Mouse (Mus musculus): ENCODE data around the gene H2-T23. TPM values are rescaled to one million over a fixed set of nuclear protein-coding genes. Genes with fewer than 3 reads are reported as not detected.
"Not testable (repeated sequence)": the region's sequence is repeated elsewhere in the genome, so short reads cannot be mapped to it uniquely, and the experiment has no call there.

The H2-T23 gene
- polyA plus RNA-seq, 1 experiment, result 17.3 TPM

DNA sequence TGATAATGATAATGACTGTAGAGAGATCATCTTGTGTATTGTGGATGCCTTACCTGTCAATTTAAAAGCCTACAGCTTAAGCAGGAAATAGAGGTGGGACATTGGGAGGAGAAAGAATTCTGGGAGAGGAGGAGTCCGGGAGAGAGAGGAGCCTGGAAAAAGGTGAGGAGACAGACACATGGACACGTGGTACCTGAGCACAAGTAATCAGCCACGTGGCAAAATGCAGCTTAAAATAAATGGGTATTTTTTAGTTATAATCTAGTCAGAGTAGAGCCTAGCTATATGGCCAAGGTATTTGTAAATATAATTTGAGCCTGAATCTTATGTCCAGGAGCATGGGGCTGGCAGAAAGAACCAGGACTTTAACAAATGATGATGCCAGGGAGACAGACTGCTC, 13.1 kb downstream of the H2-T23 start:
- no peak overlapping the region for H3K27ac ChIP-seq (ENCODE audit: insufficient read depth, low read length)
- TF ChIP-seq CTCF (IDR thresholded peaks at IDR 0.05; ENCODE audit: borderline replicate concordance, insufficient read depth, low read depth, low read length) (no peak), POLR2A (IDR thresholded peaks at IDR 0.05; ENCODE audit: borderline replicate concordance, insufficient read depth, low read length) (no peak)
- no peaks in the 10 kb centered on the region for H3K27me3 ChIP-seq (ENCODE audit: control insufficient read depth, insufficient read depth, low read length)
- no peak for DNase-seq
- 66% methylated on average over 3 of the region's 3 CpGs for WGBS
- no peaks in the 10 kb centered on the region for H3K4me1 ChIP-seq (ENCODE audit: control insufficient read depth, insufficient read depth, low read length)
- H3K4me3 ChIP-seq (replicated peaks; ENCODE audit: insufficient read depth, low read depth, low read length), result no peak overlapping the region

DNA sequence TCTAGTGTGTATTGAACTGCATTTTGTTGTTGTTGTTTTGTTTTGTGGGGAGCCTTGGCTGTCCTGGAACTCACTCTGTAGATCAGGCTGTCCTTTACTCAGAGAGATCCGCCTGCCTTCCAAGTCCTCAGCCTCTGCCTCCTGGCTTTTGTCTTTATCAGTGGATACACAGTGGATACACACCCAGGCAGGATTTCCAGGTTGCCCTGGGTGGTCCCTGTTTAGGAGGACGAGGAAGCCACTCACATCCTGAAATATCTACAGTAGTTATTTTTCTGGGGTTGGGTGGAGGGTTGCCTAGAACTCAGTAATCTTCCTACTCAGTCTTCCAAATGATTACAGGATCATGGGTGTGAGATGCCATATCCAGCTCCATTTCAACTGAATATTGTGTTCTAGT, 13.7 kb downstream of the H2-T23 start:
- no peak overlapping the region for H3K4me3 ChIP-seq (replicated peaks; ENCODE audit: insufficient read depth, low read depth, low read length)
- WGBS, result 71% methylated on average over 2 of the region's 2 CpGs
- H3K27me3 ChIP-seq (ENCODE audit: control insufficient read depth, insufficient read depth, low read length), result no peaks in the 10 kb centered on the region
- no peak overlapping the region for H3K27ac ChIP-seq (ENCODE audit: insufficient read depth, low read length)
- DNase-seq, result no peak
- TF ChIP-seq CTCF (IDR thresholded peaks at IDR 0.05; ENCODE audit: borderline replicate concordance, insufficient read depth, low read depth, low read length), result no peak
- no peak for TF ChIP-seq POLR2A (IDR thresholded peaks at IDR 0.05; ENCODE audit: borderline replicate concordance, insufficient read depth, low read length)
- H3K4me1 ChIP-seq (ENCODE audit: control insufficient read depth, insufficient read depth, low read length), result no peaks in the 10 kb centered on the region

DNA sequence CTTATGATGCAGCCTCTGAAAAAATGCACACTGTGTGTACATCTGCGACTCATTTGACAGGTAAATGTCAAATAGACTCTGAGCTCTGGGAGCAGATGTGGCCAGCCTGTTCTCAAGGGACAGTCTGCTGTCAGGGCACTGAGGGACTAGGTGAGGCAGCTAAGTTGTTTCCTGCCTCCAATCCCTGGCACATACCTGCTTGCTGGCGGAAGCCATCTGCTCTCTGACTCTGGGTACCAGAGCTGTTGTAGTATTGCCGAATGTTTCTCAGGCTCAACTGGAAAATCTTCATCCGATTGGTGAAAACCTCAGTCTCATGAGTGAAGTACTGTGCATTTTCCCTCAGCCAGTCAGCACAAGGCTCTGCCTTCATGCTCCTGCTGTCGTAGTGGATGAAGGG, 15.6 kb downstream of the H2-T23 start:
- Histone ChIP-seq H3K4me3 (replicated peaks; ENCODE audit: insufficient read depth, low read depth, low read length) (no peak overlapping the region), H3K27ac (ENCODE audit: insufficient read depth, low read length) (no peak overlapping the region), H3K4me1 (ENCODE audit: control insufficient read depth, insufficient read depth, low read length) (no peaks in the 10 kb centered on the region), H3K27me3 (ENCODE audit: control insufficient read depth, insufficient read depth, low read length) (no peaks in the 10 kb centered on the region)
- peak in 1 of 2 experiments; percentile 51 for DNase-seq
- no peak for TF ChIP-seq POLR2A (IDR thresholded peaks at IDR 0.05; ENCODE audit: borderline replicate concordance, insufficient read depth, low read length)
- no peak for TF ChIP-seq CTCF (IDR thresholded peaks at IDR 0.05; ENCODE audit: borderline replicate concordance, insufficient read depth, low read depth, low read length)
- 75% methylated on average over 5 of the region's 5 CpGs for WGBS

DNA sequence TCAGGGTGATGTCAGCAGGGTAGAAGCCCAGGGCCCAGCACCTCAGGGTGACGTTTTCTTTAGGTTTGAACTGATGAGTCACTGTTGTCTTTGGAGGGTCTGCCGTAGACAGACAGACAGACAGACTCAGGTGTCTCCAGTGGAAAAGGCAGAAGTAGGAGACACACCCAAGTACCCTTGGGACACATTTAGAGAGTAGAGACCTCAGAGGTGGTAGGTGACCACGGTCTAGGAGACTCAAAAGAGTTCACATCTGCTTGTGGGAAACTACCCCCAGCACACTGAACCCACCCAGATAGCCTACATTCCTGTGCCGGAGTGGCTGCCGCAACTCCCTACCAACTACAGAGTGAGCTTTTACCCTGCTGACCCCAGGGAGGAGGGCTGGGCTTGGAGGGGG, 17.7 kb downstream of the H2-T23 start:
- no peaks in the 10 kb centered on the region for H3K27me3 ChIP-seq (ENCODE audit: control insufficient read depth, insufficient read depth, low read length)

DNA sequence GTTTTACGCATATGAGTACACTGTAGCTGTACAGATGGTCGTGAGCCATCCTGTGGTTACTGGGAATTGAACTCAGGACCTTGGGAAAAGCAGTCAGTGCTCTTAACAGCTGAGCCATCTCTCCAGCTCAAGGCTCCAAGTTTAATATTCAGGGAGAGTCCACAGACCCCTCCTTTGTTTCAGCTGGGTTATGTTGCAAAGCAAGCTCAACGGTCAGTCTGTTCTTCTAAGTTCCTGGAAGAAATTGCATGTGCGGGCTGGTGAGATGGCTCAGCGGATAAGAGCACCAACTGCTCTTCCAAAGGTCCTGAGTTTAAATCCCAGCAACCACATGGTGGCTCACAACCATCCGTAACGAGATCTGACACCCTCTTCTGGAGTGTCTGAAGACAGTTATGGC, 28.2 kb downstream of the H2-T23 start:
- WGBS, result 82% methylated on average over 7 of the region's 7 CpGs
- H3K4me1 ChIP-seq (ENCODE audit: control insufficient read depth, insufficient read depth, low read length); H3K4me3 ChIP-seq (replicated peaks; ENCODE audit: insufficient read depth, low read depth, low read length); DNase-seq; H3K27me3 ChIP-seq (ENCODE audit: control insufficient read depth, insufficient read depth, low read length); H3K27ac ChIP-seq (ENCODE audit: insufficient read depth, low read length): not testable (repeated sequence)

More for the DNA sequence above, 17.7 kb downstream of the H2-T23 start:
- no peak overlapping the region for H3K27ac ChIP-seq (ENCODE audit: insufficient read depth, low read length)
- WGBS, result 95% methylated on average over 5 of the region's 5 CpGs
- no peak overlapping the region for H3K4me3 ChIP-seq (replicated peaks; ENCODE audit: insufficient read depth, low read depth, low read length)
- no peaks in the 10 kb centered on the region for H3K4me1 ChIP-seq (ENCODE audit: control insufficient read depth, insufficient read depth, low read length)
- TF ChIP-seq CTCF (IDR thresholded peaks at IDR 0.05; ENCODE audit: borderline replicate concordance, insufficient read depth, low read depth, low read length) (no peak), POLR2A (IDR thresholded peaks at IDR 0.05; ENCODE audit: borderline replicate concordance, insufficient read depth, low read length) (no peak)
- no peak for DNase-seq

DNA sequence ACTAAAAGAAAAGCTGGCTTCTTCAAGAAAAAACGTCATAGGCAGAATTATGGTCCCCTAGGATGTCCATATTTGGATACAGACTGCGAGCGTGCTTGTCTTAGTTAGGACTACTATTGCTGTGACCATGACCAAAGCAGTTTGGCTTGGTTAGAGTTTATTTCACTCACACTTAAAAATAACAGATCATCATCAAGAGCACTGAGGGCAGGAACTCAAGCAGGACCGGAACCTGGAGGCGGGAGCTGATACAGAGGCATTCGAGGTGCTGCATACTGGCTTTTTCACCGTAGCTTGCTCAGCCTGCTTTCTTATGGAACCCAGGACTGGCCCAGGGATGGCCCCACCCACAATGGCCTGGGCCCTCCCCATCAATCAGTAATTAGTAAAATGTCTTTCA, 29.3 kb downstream of the H2-T23 start:
- DNase-seq, result no peak
- no peak overlapping the region for H3K4me3 ChIP-seq (replicated peaks; ENCODE audit: insufficient read depth, low read depth, low read length)
- peaks cover 2% of the 10 kb centered on the region; the same call in 1 of the 2 replicates for H3K4me1 ChIP-seq (ENCODE audit: control insufficient read depth, insufficient read depth, low read length)
- TF ChIP-seq POLR2A (IDR thresholded peaks at IDR 0.05; ENCODE audit: borderline replicate concordance, insufficient read depth, low read length), result no peak
- TF ChIP-seq CTCF (IDR thresholded peaks at IDR 0.05; ENCODE audit: borderline replicate concordance, insufficient read depth, low read depth, low read length), result no peak
- H3K27ac ChIP-seq (ENCODE audit: insufficient read depth, low read length), result no peak overlapping the region
- H3K27me3 ChIP-seq (ENCODE audit: control insufficient read depth, insufficient read depth, low read length), result no peaks in the 10 kb centered on the region
- 93% methylated on average over 7 of the region's 7 CpGs for WGBS

DNA sequence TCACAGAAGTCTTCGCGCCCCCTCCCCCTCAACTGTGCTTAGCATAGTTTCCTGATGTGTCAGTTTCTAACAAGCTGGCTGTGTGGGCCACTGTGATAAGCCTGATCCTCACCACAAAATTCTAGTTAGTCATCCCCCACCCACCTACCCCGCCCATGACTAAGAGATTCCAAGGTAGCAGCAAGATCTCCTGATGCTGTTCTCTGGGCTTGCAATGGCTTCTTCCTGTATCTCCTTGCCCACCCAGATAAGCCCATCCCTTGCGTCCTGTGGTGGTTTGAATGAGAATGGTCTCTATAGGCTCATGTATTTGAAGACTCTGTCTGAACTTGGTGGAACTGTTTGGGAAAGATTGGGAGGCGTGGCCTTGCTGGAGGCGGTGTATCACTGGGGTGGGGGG, 30.7 kb downstream of the H2-T23 start:
- WGBS, result 98% methylated on average over 6 of the region's 6 CpGs
- Histone ChIP-seq H3K27me3 (ENCODE audit: control insufficient read depth, insufficient read depth, low read length) (no peaks in the 10 kb centered on the region), H3K27ac (ENCODE audit: insufficient read depth, low read length) (no peak overlapping the region), H3K4me3 (replicated peaks; ENCODE audit: insufficient read depth, low read depth, low read length) (no peak overlapping the region), H3K4me1 (ENCODE audit: control insufficient read depth, insufficient read depth, low read length) (peaks cover 2% of the 10 kb centered on the region; the same call in 1 of the 2 replicates)
- no peak for TF ChIP-seq POLR2A (IDR thresholded peaks at IDR 0.05; ENCODE audit: borderline replicate concordance, insufficient read depth, low read length)
- TF ChIP-seq CTCF (IDR thresholded peaks at IDR 0.05; ENCODE audit: borderline replicate concordance, insufficient read depth, low read depth, low read length), result no peak
- DNase-seq, result no peak

DNA sequence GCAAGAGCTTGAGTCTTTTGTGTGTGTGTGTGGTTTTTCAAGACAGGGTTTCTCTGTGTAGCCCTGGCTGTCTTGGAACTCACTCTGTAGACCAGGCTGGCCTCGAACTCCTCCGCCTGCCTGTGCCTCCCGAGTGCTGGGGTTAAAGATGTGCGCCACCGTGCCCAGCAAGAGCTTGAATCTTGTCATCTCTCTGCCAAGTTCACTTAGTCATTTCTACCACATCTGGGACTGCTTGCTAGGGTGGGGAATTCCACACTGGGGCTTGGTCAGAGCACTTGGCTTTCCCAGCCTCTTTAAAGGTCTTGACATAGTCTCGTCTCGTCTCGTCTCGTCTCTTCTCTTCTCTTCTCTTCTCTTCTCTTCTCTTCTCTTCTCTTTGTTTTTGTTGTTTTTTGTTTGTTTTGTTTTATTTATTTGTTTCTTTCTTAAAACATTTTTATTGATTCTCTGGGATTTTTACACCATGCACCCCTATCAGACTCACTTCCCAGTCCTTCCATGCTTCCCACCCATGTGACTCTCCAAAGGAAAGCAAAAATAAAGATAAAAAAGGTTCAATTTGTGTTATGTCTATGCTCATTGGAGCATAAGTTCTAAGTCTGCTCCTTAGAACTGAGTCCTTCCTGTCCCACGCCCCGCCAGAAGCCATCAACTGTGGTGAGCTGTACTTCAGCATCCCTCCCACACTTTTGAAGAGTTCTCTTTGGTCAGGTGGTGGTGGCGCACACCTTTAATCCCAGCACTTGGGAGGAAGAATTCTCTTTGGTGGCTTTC, 31.3 kb downstream of the H2-T23 start:
- no peak overlapping the region for H3K4me3 ChIP-seq (replicated peaks; ENCODE audit: insufficient read depth, low read depth, low read length)
- DNase-seq, result no peak
- H3K4me1 ChIP-seq (ENCODE audit: control insufficient read depth, insufficient read depth, low read length), result peaks cover 2% of the 10 kb centered on the region
- 87% methylated on average over 12 of the region's 12 CpGs for WGBS
- H3K27me3 ChIP-seq (ENCODE audit: control insufficient read depth, insufficient read depth, low read length), result no peaks in the 10 kb centered on the region
- no peak overlapping the region for H3K27ac ChIP-seq (ENCODE audit: insufficient read depth, low read length)
- TF ChIP-seq CTCF (IDR thresholded peaks at IDR 0.05; ENCODE audit: borderline replicate concordance, insufficient read depth, low read depth, low read length) (no peak), POLR2A (IDR thresholded peaks at IDR 0.05; ENCODE audit: borderline replicate concordance, insufficient read depth, low read length) (no peak)

Data from cerebellum, adult 2 months (tissue).